Mouse (Mus musculus): Measurements from ENCODE around the gene Arpc1b. TPM values are rescaled to one million over a fixed set of nuclear protein-coding genes. Genes with fewer than 3 reads are reported as not detected.
"Not testable (repeated sequence)": the region's sequence is repeated elsewhere in the genome, so short reads cannot be mapped to it uniquely, and the experiment has no call there.

The Arpc1b gene
- polyA plus RNA-seq (2016; fragmentation: Nextera tagmentation; extraction: Ambion mirVana) = 195 and 218 TPM in 2 replicates

- Histone ChIP-seq H3K9me3 (no peaks in the 10 kb centered on the region), H3K4me3 (peak within 1 kb of the TSS; percentile 83), H3K4me1 (peaks cover 20% of the 10 kb centered on the region), H3K27me3 (ENCODE audit: insufficient read depth, poor library complexity, severe bottlenecking) (no peaks in the 10 kb centered on the region), H3K36me3 (peaks cover 23% of the 10 kb centered on the region), H3K27ac (peak within 1 kb of the TSS; percentile 88)
- under 1% methylated on average over 53 of the region's 53 CpGs for WGBS
- peak; percentile 80 for DNase-seq (ENCODE audit: low spot score)
Observed at GRCm38 (mm10) chr5:145114071-145114605, at the start of gene Arpc1b. Gene Arpc1b (plus strand): TSS chr5:145114215.

- no peaks in the 10 kb centered on the region for H3K36me3 ChIP-seq
- no peak overlapping the region for H3K27ac ChIP-seq
- no peaks in the 10 kb centered on the region for H3K4me1 ChIP-seq
- H3K27me3 ChIP-seq (ENCODE audit: insufficient read depth, poor library complexity, severe bottlenecking) = no peaks in the 10 kb centered on the region
- no peak overlapping the region for H3K4me3 ChIP-seq
- 97% methylated on average over 1 of the region's 1 CpGs for WGBS
- H3K9me3 ChIP-seq = no peaks in the 10 kb centered on the region
- no peak for DNase-seq (ENCODE audit: low spot score)
Observed at GRCm38 (mm10) chr5:145064765-145065340, 49.2 kb upstream of the Arpc1b start.

- Histone ChIP-seq H3K4me3 (no peak overlapping the region), H3K27me3 (ENCODE audit: insufficient read depth, poor library complexity, severe bottlenecking) (no peaks in the 10 kb centered on the region), H3K36me3 (no peaks in the 10 kb centered on the region), H3K4me1 (no peaks in the 10 kb centered on the region), H3K9me3 (no peaks in the 10 kb centered on the region), H3K27ac (no peak overlapping the region)
- peak; percentile 35 for DNase-seq (ENCODE audit: low spot score)
- WGBS = 45% methylated on average over 3 of the region's 3 CpGs
Observed at GRCm38 (mm10) chr5:145068863-145069262, 45.2 kb upstream of the Arpc1b start.

GRCm38 (mm10) chr5:145069707-145070106 is 44.3 kb upstream of the Arpc1b start:
- Histone ChIP-seq H3K36me3 (no peaks in the 10 kb centered on the region), H3K27me3 (ENCODE audit: insufficient read depth, poor library complexity, severe bottlenecking) (no peaks in the 10 kb centered on the region), H3K4me1 (0 out of 2 replicates have a peak, but pooled peaks cover 2% of the 10 kb centered on the region), H3K4me3 (no peak overlapping the region), H3K9me3 (no peaks in the 10 kb centered on the region), H3K27ac (no peak overlapping the region)
- peak; percentile 87 for DNase-seq (ENCODE audit: low spot score)
- WGBS = under 1% methylated on average over 5 of the region's 5 CpGs

- H3K27ac ChIP-seq = no peak overlapping the region
- H3K36me3 ChIP-seq = no peaks in the 10 kb centered on the region
- no peaks in the 10 kb centered on the region for H3K27me3 ChIP-seq (ENCODE audit: insufficient read depth, poor library complexity, severe bottlenecking)
- H3K4me3 ChIP-seq = no peak overlapping the region
- H3K4me1 ChIP-seq = 0 out of 2 replicates have a peak, but pooled peaks cover 7% of the 10 kb centered on the region
- WGBS = 47% methylated on average over 6 of the region's 6 CpGs
- DNase-seq (ENCODE audit: low spot score) = peak; percentile 61
- no peaks in the 10 kb centered on the region for H3K9me3 ChIP-seq
Observed at GRCm38 (mm10) chr5:145071342-145071741, 42.7 kb upstream of the Arpc1b start.

GRCm38 (mm10) chr5:145075081-145075480 is 38.9 kb upstream of the Arpc1b start:
- Histone ChIP-seq H3K27me3 (ENCODE audit: insufficient read depth, poor library complexity, severe bottlenecking) (no peaks in the 10 kb centered on the region), H3K4me3 (no peak overlapping the region), H3K9me3 (no peaks in the 10 kb centered on the region), H3K36me3 (no peaks in the 10 kb centered on the region), H3K27ac (no peak overlapping the region), H3K4me1 (0 out of 2 replicates have a peak, but pooled peaks cover 7% of the 10 kb centered on the region)
- WGBS = 53% methylated on average over 3 of the region's 3 CpGs
- no peak for DNase-seq (ENCODE audit: low spot score)

- H3K4me3 ChIP-seq = no peak overlapping the region
- DNase-seq (ENCODE audit: low spot score) = no peak
- no peak overlapping the region for H3K27ac ChIP-seq
- no peaks in the 10 kb centered on the region for H3K27me3 ChIP-seq (ENCODE audit: insufficient read depth, poor library complexity, severe bottlenecking)
- whole genome bisulfite sequencing = 90% methylated on average over 10 of the region's 10 CpGs
- H3K4me1 ChIP-seq = peaks cover 11% of the 10 kb centered on the region
- peaks cover 7% of the 10 kb centered on the region; the same call in 1 of the 2 replicates for H3K36me3 ChIP-seq
- H3K9me3 ChIP-seq = no peaks in the 10 kb centered on the region; the same call in 1 of the 2 replicates
Observed at GRCm38 (mm10) chr5:145081866-145082613, 32.0 kb upstream of the Arpc1b start.

GRCm38 (mm10) chr5:145083201-145083600 is 30.8 kb upstream of the Arpc1b start:
- peaks cover 11% of the 10 kb centered on the region for H3K4me1 ChIP-seq
- DNase-seq (ENCODE audit: low spot score); H3K27me3 ChIP-seq (ENCODE audit: insufficient read depth, poor library complexity, severe bottlenecking); H3K9me3 ChIP-seq: not testable (repeated sequence)
- peak overlapping the region; percentile 89 for H3K4me3 ChIP-seq
- 51% methylated on average over 6 of the region's 6 CpGs for WGBS
- peaks cover 13% of the 10 kb centered on the region for H3K36me3 ChIP-seq
- H3K27ac ChIP-seq = peak overlapping the region; percentile 90

GRCm38 (mm10) chr5:145083632-145084451 is 30.2 kb upstream of the Arpc1b start, which contains the start of the genes Arpc1a and Kpna7:
Gene Arpc1a (plus strand): TSS chr5:145083830.
Gene Kpna7 (minus strand): TSS chr5:145084030.
- under 1% methylated on average over 54 of the region's 54 CpGs for WGBS
- Histone ChIP-seq H3K36me3 (peaks cover 18% of the 10 kb centered on the region), H3K4me3 (peak within 1 kb of the TSS; percentile 89), H3K9me3 (no peaks in the 10 kb centered on the region; the same call in 1 of the 2 replicates), H3K27ac (peak within 1 kb of the TSS; percentile 90), H3K27me3 (ENCODE audit: insufficient read depth, poor library complexity, severe bottlenecking) (no peaks in the 10 kb centered on the region), H3K4me1 (peaks cover 11% of the 10 kb centered on the region)
- peak; percentile 97 for DNase-seq (ENCODE audit: low spot score)

- WGBS = 63% methylated on average over 2 of the region's 2 CpGs
- H3K27ac ChIP-seq = no peak overlapping the region
- H3K9me3 ChIP-seq = no peaks in the 10 kb centered on the region; the same call in 1 of the 2 replicates
- DNase-seq (ENCODE audit: low spot score) = no peak
- peaks cover 18% of the 10 kb centered on the region for H3K36me3 ChIP-seq
- H3K27me3 ChIP-seq (ENCODE audit: insufficient read depth, poor library complexity, severe bottlenecking) = no peaks in the 10 kb centered on the region
- peaks cover 11% of the 10 kb centered on the region for H3K4me1 ChIP-seq
- peak overlapping the region; percentile 89 for H3K4me3 ChIP-seq
Observed at GRCm38 (mm10) chr5:145084822-145085221, 29.2 kb upstream of the Arpc1b start.

- Histone ChIP-seq H3K4me3 (no peak overlapping the region), H3K9me3 (no peaks in the 10 kb centered on the region), H3K27me3 (ENCODE audit: insufficient read depth, poor library complexity, severe bottlenecking) (no peaks in the 10 kb centered on the region), H3K27ac (no peak overlapping the region), H3K4me1 (peaks cover 11% of the 10 kb centered on the region), H3K36me3 (peaks cover 39% of the 10 kb centered on the region)
- DNase-seq (ENCODE audit: low spot score) = no peak
- 98% methylated on average over 2 of the region's 2 CpGs for WGBS
Observed at GRCm38 (mm10) chr5:145088186-145088585, 25.8 kb upstream of the Arpc1b start.

- no peaks in the 10 kb centered on the region for H3K9me3 ChIP-seq
- no peak overlapping the region for H3K4me3 ChIP-seq
- no peaks in the 10 kb centered on the region for H3K27me3 ChIP-seq (ENCODE audit: insufficient read depth, poor library complexity, severe bottlenecking)
- peaks cover 3% of the 10 kb centered on the region for H3K4me1 ChIP-seq
- DNase-seq (ENCODE audit: low spot score) = no peak
- H3K36me3 ChIP-seq = peaks cover 48% of the 10 kb centered on the region
- 85% methylated on average over 3 of the region's 3 CpGs for WGBS
- H3K27ac ChIP-seq = no peak overlapping the region
Observed at GRCm38 (mm10) chr5:145089878-145090277, 24.1 kb upstream of the Arpc1b start.

Measured in heart, embryonic 10.5 days (tissue).